Mouse (Mus musculus): ENCODE data around the gene Prpsap2.
"Not testable (repeated sequence)": the region's sequence is repeated elsewhere in the genome, so short reads cannot be mapped to it uniquely, and the experiment has no call there.

Gene Prpsap2

GRCm38 (mm10) chr11:61761584-61762407 lies at the start of gene Prpsap2:
TSS of gene Prpsap2 (minus strand) at chr11:61762088.
- peak; percentile 94 for DNase-seq (ENCODE audit: low spot score)

- no peak for DNase-seq (ENCODE audit: low spot score)
Measured at GRCm38 (mm10) chr11:61809793-61810192, 47.9 kb upstream of the Prpsap2 start.

- DNase-seq (ENCODE audit: low spot score), result no peak
Measured at GRCm38 (mm10) chr11:61808551-61809117, 46.7 kb upstream of the Prpsap2 start.

GRCm38 (mm10) chr11:61793441-61793840 lies 31.6 kb upstream of the Prpsap2 start:
- no peak for DNase-seq (ENCODE audit: low spot score)

- no peak for DNase-seq (ENCODE audit: low spot score)
Measured at GRCm38 (mm10) chr11:61788550-61788949, 26.7 kb upstream of the Prpsap2 start.

- DNase-seq (ENCODE audit: low spot score), result not testable (repeated sequence)
Measured at GRCm38 (mm10) chr11:61782526-61782925, 20.6 kb upstream of the Prpsap2 start.

- no peak for DNase-seq (ENCODE audit: low spot score)
Measured at GRCm38 (mm10) chr11:61774551-61775149, 12.8 kb upstream of the Prpsap2 start.

GRCm38 (mm10) chr11:61760518-61760917 lies 1.4 kb downstream of the Prpsap2 start:
- DNase-seq (ENCODE audit: low spot score), result no peak

- DNase-seq (ENCODE audit: low spot score), result no peak
Measured at GRCm38 (mm10) chr11:61757151-61757550, 4.7 kb downstream of the Prpsap2 start.

GRCm38 (mm10) chr11:61751612-61752011 lies 10.3 kb downstream of the Prpsap2 start:
- no peak for DNase-seq (ENCODE audit: low spot score)

GRCm38 (mm10) chr11:61747161-61747560 lies 14.7 kb downstream of the Prpsap2 start:
- DNase-seq (ENCODE audit: low spot score), result no peak

- DNase-seq (ENCODE audit: low spot score), result no peak
Measured at GRCm38 (mm10) chr11:61745781-61746180, 16.1 kb downstream of the Prpsap2 start.

GRCm38 (mm10) chr11:61744460-61744859 lies 17.4 kb downstream of the Prpsap2 start:
- no peak for DNase-seq (ENCODE audit: low spot score)

- no peak for DNase-seq (ENCODE audit: low spot score)
Measured at GRCm38 (mm10) chr11:61743768-61744167, 18.1 kb downstream of the Prpsap2 start.

GRCm38 (mm10) chr11:61740500-61740899 lies 21.4 kb downstream of the Prpsap2 start:
- no peak for DNase-seq (ENCODE audit: low spot score)

- DNase-seq (ENCODE audit: low spot score), result no peak
Measured at GRCm38 (mm10) chr11:61737290-61737689, 24.6 kb downstream of the Prpsap2 start.

GRCm38 (mm10) chr11:61732672-61733071 lies 29.2 kb downstream of the Prpsap2 start:
- no peak for DNase-seq (ENCODE audit: low spot score)

- DNase-seq (ENCODE audit: low spot score), result no peak
Measured at GRCm38 (mm10) chr11:61728037-61728436, 33.9 kb downstream of the Prpsap2 start.

GRCm38 (mm10) chr11:61722077-61722476 lies 39.8 kb downstream of the Prpsap2 start:
- DNase-seq (ENCODE audit: low spot score), result no peak

GRCm38 (mm10) chr11:61720636-61721035 lies 41.3 kb downstream of the Prpsap2 start, which contains the start of gene Slc5a10:
TSS of gene Slc5a10 (minus strand) at chr11:61720826.
- DNase-seq (ENCODE audit: low spot score), result no peak

GRCm38 (mm10) chr11:61719826-61720225 lies 42.1 kb downstream of the Prpsap2 start:
- DNase-seq (ENCODE audit: low spot score), result no peak

GRCm38 (mm10) chr11:61719387-61719786 lies 42.5 kb downstream of the Prpsap2 start:
- DNase-seq (ENCODE audit: low spot score), result no peak

- DNase-seq (ENCODE audit: low spot score), result no peak
Measured at GRCm38 (mm10) chr11:61717990-61718389, 43.9 kb downstream of the Prpsap2 start.
